Mouse (Mus musculus) CH12.LX (cell line): ENCODE results near the gene Cacna2d2.

Experiments used
- CTCF ChIP-seq, 2 experiments: IDR thresholded peaks in 1 of 2; conservative IDR thresholded peaks in 1 of 2; 2 replicates each; pipeline ENCODE4 v1.5.1; 2011 to 2012; ENCODE audit warnings: low read depth in 2 of 2, low read length in 2 of 2, improper control_type of control experiment in 1 of 2, inconsistent platforms in 1 of 2, mild to moderate bottlenecking in 1 of 2, moderate library complexity in 1 of 2
- E2F4 ChIP-seq: IDR thresholded peaks from 2 replicates; pipeline ENCODE4 v1.6.1; 2011; ENCODE audit warnings: low read depth, low read length, improper control_type of control experiment; ENCODE audit not compliant: insufficient replicate concordance
- ELF1 ChIP-seq: IDR thresholded peaks from 2 replicates; pipeline ENCODE4 v1.6.1; 2014; ENCODE audit warnings: low read depth, mild to moderate bottlenecking, inconsistent platforms, low read length, improper control_type of control experiment
- EP300 ChIP-seq: IDR thresholded peaks from 2 replicates; pipeline ENCODE4 v1.6.1; 2011; ENCODE audit warnings: low read length, improper control_type of control experiment
- HCFC1 ChIP-seq: IDR thresholded peaks from 2 replicates; pipeline ENCODE4 v1.6.1; 2012; ENCODE audit warnings: low read depth, mild to moderate bottlenecking, inconsistent platforms, low read length, improper control_type of control experiment
- POLR2A ChIP-seq: IDR thresholded peaks from 2 replicates; pipeline ENCODE4 v1.6.1; 2011; ENCODE audit warnings: low read depth, mild to moderate bottlenecking, improper control_type of control experiment, low read length
- POLR2AphosphoS2 ChIP-seq: IDR thresholded peaks from 2 replicates; pipeline ENCODE4 v1.6.1; 2011; ENCODE audit warnings: low read depth, low read length, improper control_type of control experiment
- TCF12 ChIP-seq: IDR thresholded peaks from 2 replicates; pipeline ENCODE4 v1.6.1; 2014; ENCODE audit warnings: low read depth, mild to moderate bottlenecking, inconsistent platforms, low read length, improper control_type of control experiment
- USF1 ChIP-seq: IDR thresholded peaks from 2 replicates; pipeline ENCODE4 v1.6.1; 2014; ENCODE audit warnings: low read depth, mild to moderate bottlenecking, inconsistent platforms, low read length, improper control_type of control experiment

GRCm38 (mm10) chr9:107493511-107493910 lies 94.1 kb downstream of the Cacna2d2 start:
- TF ChIP-seq CTCF (conservative IDR thresholded peaks at IDR 0.05 in 1 of 2, IDR thresholded peaks at IDR 0.05 in 1 of 2; ENCODE audit: low read depth in 2 of 2, low read length in 2 of 2) (no peak), POLR2AphosphoS2 (no peak), E2F4 (no peak), ELF1 (no peak), HCFC1 (no peak), USF1 (no peak), EP300 (no peak), TCF12 (no peak), POLR2A (no peak)
